Mouse (Mus musculus) effector memory CD4-positive, alpha-beta T cell, adult 5 months (primary cell): ENCODE results near the gene Reps1. TPM values are rescaled to one million over a fixed set of nuclear protein-coding genes. Genes with fewer than 3 reads are reported as not detected.

ENCODE experiments used
- polyA plus RNA-seq: library from polyadenylated mRNA; unstranded; fragments of 100-300 nt; shearing (Covaris generic); gene quantifications from one replicate; pipeline ENCODE4 v1.2.1, GENCODE M21; 2017

The Reps1 gene
- polyA plus RNA-seq = 127 TPM

GRCm38 (mm10) chr10:18055696-18056390, at the start of gene Reps1:
Reps1 (plus strand) TSS chr10:18055861.

GRCm38 (mm10) chr10:18022741-18023347, 32.8 kb upstream of the Reps1 start, which contains the start of gene Abracl:
Abracl (minus strand) TSS chr10:18023288.

Other genes starting within 250 kb of the Reps1 start
- 124 TPM for gene Heca, start 107.8 kb upstream of the Reps1 start, polyA plus RNA-seq
- 231 TPM for gene Abracl, start 32.6 kb upstream of the Reps1 start, polyA plus RNA-seq
- gene Ect2l, start 155.0 kb downstream of the Reps1 start, polyA plus RNA-seq = 1.1 TPM
- gene Ccdc28a, start 179.1 kb downstream of the Reps1 start, polyA plus RNA-seq = 32.9 TPM